Mouse (Mus musculus) monocyte, adult 5-6 weeks (primary cell): Measurements from ENCODE around the gene Cpne2. TPM values are rescaled to one million over a fixed set of nuclear protein-coding genes. Genes with fewer than 3 reads are reported as not detected.
A peak's percentile ranks its signal among the peaks of the same experiment; 100 is the strongest.

Source experiments
- ATAC-seq: fragments of 153-309, 156-312 bp; replicated peaks from 2 replicates; pipeline ENCODE4 v1.8.0; 2017; ENCODE audit warnings: mild to moderate bottlenecking; ENCODE audit not compliant: low TSS enrichment, insufficient number of reproducible peaks, severe bottlenecking, poor library complexity, low FRiP score
- total RNA-seq: library from RNA; stranded (forward); fragments of 200-1000, 200-491, 200-594 nt; gene quantifications from 3 replicates; pipeline ENCODE4 v1.2.3, GENCODE M21; 2017

Gene Cpne2
- total RNA-seq, 1 experiment from 2014 or later: 6.9 TPM

DNA sequence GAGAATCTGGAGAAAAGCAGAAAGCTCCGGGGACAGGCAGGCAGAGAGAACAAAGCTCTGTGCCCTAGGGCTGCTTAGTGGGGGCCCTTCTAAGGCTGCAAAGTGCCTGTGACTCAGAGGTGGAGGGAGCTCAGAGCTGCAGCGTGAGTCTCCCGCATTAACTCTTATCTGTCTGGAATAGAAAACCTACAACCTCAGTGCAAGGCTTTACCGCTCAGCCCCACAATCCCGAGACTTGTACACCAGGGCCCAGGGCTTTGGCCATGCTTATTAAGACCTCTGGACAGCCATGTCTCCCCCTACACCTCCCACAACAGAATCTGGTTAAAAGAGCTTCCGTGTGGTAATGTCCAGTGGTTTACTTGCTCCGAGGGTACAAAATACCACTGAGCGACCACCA lies 790 bp upstream of the Cpne2 start:
- ATAC-seq: no peak

DNA sequence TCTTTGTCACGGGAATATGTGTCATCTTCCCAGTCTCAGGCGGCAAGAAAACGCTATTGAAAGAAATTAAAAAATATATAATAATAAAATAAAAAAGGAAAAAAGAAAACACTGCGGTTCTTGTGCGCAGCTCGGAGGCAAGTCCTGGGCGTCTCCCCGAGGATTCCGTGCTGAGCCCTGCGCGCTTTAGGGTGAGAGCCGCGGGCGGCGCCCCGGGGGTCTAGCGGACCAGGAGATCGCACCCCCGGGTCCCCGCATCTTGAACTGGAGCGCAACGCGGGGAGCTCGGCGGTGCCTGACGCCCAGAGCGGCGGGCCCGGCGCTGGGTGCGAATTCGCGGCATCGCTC lies 291 bp upstream of the Cpne2 start:
- no peak for ATAC-seq

DNA sequence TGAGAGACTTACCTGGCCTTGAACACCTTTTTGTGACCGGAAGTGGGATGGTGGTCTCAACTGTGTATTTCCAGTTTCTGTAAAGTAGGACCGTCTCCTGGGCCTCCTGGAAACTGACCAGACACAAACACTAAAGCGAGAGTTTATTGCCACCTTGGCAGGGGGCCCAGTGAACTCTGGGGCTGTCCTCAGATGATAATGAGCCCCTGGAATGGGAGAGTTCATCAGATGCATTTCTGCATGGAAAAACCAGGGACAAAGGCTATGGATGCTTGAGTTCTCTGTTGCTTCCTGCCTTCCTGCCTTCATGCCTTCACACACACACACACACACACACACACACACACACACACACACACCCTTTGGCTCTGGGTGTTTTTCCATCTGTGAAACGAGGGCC lies 1.8 kb downstream of the Cpne2 start:
- no peak for ATAC-seq

DNA sequence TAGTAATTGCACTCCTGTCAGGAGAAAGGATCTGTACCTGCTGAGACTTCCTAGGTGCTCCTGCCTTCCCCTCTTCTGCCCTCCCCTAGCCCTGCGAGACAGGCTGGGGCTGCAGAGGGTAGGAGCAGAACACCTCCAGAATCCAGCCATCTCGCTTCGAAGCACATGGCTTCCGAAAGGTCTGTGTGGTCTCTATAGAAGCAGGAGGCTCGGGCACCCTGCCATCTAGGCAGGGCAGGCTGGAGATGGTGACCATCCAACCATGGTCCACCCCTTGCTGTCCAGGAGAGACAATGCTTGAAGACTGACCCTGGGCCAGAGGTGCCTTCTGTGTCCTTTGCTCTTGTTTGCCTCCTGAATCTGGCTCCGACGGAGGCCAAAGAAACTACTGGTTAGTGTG lies 2.8 kb downstream of the Cpne2 start:
- ATAC-seq: no peak

DNA sequence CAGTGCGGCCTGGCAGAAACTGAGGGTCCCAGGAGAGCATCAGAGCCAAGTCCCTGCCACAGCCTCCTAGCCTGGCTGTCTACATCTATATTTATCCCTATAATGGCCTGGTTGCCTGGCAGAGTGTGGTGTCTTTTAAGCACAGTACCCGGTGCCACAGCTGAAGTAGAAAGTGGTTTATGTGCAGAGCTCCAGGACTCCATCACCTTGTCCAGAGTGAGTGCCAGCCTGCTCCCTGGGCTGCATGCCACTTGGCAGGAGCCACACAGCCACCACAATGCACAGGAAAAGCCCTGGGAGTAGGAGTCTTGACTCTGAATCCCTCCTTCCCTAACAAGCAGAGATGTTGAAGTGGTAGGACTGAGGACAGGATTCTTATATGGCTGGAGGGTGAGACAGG lies 4.7 kb downstream of the Cpne2 start:
- no peak for ATAC-seq

DNA sequence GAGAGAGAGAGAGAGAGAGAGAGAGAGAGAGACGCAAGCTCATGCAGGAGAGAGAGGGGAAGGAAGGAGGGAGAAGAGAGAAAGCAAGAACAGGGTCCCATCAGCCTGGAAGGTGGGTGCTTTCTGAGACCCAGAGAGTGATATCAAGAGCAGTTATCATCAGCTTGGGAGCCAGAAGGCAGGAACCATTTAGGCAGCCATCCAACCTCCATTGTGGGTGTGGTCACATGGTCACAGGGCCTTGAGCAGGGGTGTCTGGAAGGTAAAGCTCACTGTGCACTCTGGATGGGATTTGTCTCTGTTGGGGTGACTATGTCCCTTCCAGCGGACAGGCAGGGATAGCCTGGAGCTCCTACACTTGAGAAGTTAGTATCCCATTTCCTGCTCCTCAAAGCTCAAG lies 7.2 kb downstream of the Cpne2 start:
- no peak for ATAC-seq

DNA sequence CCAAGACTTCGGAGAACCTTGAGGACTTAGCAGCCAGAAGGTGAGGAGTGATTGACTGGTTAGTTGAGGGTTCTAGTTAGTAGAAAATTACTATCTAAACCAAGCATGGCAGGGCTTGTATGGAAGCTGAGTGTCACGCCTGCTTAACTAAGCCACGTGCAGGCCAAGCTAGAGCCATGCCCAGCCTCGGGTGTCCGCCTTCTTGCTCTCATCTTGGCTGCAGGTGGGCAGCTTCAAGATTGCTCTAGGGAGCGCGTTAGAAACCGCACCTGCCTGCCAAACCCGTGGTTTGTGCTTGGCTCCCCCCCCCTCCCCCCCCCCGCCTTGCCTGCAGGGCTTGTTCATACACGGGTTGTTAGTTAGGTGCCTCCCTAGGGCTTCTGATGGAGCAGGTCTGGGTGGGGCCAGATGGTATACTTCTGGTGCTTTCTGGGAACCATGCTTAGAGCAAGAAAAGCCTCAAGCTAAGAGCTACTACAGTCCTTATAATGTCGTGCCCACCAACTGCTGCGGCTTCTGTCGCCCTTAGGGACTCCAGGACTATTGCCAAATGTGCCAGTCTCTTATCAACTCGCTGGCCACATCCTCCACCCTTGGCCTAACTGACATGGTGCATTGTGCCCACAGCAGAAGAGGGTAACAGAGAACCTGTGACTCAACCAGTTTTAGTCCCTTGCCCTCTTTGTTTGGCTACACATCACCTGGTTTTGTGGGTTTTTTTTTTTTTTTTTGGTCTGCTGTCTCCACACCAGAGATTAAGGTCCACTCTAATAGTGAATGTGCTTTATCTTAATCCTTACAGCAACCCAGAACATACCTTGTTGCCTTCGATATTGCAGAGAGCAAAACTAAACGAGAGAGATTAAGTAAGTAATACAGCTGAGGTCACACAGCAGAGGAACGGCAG lies 8.4 kb downstream of the Cpne2 start:
- peak; percentile 48; the same call in 1 of the 2 replicates for ATAC-seq

DNA sequence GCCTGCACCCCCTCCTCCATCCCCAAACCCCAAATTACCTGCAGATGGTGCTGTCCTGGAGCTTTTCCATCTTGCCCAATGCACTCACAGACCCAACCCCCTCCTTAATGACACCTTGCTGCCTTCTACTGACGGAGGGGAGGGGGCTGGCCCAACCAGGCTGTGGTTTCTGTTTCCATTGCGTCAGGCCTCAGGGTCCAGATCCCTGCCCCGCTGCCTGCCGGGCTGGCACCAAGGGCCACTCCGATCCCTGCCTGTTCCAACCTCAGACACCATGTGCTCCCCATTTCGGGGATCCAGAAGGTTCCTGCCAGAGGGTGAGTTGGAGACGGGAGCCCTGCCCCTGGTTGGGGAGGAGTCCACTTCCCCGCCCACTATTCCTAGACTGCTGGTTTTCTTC lies 11.2 kb downstream of the Cpne2 start:
- ATAC-seq: no peak

DNA sequence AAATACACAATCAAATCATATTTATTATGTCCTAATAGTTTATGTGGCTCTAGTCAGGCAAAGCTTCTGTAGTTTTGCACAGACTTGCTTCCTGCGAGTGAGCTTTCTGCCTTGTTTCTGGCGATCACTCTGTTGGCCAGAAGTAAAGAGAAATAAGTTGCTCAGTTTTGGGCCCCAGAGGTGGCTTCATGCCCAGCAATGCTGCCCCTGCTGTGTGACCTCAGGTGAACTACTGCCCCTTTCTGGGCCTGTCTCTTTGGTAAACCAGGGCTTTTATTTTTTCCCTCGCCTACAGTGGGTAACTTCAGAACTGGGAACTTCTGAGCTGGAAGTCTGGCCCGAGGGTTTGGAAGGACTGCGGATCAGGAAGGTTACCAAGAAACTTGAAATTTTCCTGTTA lies 16.3 kb downstream of the Cpne2 start:
- no peak for ATAC-seq

DNA sequence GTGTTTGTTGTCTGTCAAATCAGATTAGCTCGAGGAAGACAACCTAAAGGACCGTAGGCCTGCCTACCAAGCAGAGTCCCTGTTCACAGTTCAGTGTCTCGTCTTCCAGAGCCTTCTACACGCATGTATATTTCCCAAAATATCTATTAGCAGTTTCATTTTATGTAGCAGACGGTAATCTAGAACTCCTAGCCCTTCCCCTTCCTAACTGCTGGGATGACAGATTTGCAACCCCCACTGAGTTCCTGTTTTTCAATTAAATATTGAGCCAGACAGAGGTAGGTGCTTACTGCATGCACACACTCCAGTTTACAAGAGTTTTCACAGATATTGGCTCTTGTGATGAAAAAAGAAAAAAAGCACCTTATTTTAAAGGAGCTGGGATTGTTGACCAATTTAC lies 16.7 kb downstream of the Cpne2 start:
- ATAC-seq: no peak

DNA sequence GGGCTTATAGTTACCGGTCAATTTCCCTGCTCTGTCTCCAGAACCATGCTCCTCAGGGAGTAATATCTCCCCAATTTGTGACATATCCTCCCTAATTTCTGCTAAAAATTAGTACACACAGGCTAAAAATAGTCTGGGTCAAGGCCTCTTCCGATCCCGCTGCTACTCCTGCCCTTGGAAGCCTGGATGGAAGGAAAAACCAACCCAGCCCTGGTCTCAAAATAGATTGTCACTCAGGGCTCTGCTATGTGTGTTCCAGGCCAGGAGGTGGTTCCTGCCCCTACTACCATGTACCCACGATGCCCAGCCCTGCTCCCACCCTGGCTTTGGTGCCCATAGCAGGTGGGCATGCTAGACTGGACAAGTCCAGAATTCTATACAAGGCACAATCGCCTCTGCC lies 17.2 kb downstream of the Cpne2 start:
- no peak for ATAC-seq

DNA sequence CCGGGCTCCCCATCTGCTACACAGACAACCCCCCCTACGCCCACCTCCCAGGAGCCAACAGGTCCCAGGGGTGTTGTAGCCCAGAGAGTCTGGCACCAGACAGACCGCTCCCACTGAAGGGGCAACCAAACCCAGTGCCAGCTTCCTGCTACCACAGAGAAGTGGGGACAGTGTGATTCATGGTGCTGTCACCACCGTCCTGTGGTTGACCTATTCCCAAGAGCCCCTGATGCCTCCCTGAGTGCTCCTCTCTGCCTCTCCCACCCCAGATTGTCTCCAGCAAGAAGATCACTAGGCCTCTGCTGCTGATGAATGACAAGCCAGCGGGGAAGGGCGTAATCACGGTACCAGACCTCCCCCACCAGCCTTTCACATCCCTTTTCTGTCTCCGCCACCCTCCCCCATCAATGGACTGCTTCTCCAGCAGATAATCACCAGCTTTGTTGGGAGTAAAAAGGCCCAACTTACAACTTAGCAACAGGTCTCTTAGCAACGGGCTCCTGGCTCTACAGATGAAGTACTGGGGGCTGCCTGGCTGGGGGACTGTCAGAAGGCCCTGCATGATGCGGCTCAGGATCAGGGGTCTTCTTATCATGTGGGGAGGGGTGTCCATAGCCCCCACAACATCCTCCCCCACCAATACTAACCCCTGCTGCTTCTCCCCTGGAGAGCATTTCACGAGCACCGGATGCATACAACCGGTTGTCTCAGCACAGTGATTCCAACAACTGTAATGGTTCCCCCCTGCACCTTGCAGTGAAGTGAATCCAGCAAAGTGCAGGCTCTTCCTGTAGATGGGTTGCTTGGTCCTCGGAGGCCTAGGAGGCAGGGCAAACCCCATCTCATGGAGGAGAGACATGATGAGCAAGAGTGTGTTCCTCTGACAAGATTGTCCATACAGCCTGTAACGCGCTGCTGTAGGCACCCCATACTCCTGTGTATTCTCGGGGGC lies 19.0 kb downstream of the Cpne2 start:
- ATAC-seq: peak; percentile 54; the same call in 1 of the 2 replicates

DNA sequence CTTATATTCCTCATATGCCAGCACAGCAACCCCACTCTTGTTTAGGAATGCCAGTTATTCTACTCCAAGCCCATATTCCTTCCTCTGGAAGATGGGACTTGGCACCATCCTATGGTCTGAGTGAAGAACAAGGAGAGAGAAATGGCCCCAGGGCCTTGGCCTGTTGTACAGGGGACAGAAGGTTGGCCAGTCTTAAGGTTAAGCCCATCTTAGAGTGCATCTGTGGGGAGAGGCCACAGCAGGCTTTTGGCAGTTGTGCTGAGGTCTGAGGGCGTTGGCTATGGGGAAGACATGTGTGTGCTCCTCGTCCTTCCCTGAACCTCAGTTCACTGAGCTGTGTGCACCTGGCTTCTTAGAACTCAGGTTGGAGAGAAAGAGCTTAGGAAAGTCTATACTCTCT lies 19.9 kb downstream of the Cpne2 start:
- ATAC-seq: no peak

DNA sequence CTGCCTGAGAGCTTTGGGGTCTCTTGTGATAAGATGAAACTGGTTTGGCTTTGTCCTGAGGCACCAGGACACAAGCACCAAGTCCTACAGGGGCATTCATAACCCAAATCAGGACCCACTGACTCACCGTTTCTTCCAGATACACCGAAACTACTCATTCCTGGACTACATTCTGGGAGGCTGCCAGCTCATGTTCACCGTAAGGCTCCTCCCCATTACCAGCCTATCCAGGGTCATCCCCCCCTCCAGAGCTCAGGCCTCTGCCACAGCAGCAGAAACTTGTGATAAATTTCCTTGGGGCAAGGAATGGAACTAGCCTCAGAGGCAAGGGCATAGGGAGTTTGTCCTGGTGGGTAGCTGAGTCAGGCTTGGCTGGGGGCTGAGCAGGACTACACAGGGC lies 24.5 kb downstream of the Cpne2 start:
- ATAC-seq: no peak

DNA sequence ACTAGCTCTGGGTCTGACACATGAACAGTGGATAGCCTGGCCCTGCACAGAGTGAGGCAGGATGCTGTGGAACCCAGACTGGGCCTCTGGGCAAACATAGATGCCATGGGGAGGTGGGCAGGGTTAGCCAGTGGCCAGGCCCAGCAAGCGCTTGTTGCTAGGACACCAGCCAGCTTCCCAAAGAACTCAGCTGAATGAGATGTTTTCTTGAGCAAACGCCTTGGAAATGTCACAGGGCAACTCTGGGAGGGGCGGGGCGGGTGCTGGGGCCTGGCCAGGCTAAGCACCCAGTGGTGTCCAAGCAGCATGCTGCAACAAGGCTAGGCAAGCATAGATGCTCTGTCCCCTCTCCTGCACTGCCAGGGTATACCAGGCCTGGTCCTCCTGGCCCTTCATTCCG lies 28.5 kb downstream of the Cpne2 start:
- ATAC-seq: no peak

DNA sequence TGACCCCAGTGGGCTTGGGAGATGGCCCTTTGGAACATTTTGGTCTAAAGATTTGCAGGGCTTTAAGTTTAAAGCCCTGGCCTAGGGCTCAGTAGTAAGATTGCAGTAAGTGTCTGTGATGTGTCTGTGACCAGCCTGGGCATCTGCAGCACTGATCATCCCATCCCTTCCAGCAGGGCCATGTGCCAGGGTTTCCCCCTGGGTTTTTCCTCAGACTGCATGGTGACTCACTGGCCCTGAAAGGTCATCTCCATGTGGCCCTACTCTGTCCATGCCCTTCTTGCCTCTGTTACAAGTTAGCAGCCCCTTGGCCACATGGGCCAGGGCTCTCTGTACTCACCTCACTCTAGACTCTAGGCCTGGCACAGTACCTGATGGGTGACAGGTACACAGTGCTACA lies 31.6 kb downstream of the Cpne2 start:
- no peak for ATAC-seq

DNA sequence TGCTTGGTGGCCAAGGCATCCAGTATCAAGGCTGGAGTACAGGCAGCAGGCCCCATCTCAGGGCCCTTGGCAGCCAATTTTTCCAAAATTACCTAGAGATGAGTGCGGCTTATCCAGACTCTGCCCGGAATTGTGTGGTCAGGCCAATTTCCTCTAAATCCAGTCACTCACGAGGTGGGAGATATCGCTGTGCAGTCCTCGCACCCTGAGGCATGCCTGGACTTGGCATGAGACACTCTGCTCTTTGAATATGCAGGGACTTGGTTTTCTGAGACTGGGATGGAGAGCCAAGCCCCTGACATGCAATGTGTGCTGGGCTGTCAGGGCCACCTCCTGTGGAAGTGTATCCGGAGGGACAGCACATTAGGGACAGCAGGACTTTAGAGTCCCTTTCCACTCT lies 33.2 kb downstream of the Cpne2 start:
- no peak for ATAC-seq

DNA sequence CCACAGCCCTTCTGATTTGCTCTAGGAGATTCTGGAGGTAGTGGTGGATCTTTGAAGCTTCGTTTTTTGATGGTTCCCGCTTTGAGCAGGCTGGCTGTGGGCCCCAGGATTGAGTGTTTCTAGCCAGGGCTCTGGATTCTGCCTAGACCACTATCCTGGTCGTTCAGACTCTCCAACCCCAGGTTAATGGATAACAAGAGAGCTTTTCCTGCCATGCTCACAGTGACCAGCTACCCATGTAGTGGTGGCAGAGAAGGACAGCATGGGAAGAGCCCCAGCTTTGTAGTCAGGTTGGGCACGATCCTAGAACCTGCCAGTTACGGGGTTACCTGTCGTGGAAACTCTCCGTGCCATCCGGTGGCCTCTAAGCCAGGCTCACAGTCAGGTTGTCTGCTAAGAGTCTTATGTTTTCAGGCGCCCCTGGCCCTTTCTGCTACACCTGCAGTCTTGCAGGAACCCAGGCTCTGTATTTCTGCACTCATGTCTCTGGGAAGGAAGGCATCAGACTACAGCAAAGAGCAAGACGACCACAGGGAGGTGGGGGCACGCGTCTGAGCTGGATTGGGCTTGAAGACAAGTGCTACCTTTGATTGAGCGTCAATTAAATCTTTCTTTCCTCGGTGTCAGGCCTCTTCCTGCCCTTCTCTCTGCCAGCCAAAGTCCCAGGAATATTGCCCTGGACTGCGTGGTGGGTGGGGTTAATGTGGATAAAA lies 33.8 kb downstream of the Cpne2 start:
- ATAC-seq: no peak

DNA sequence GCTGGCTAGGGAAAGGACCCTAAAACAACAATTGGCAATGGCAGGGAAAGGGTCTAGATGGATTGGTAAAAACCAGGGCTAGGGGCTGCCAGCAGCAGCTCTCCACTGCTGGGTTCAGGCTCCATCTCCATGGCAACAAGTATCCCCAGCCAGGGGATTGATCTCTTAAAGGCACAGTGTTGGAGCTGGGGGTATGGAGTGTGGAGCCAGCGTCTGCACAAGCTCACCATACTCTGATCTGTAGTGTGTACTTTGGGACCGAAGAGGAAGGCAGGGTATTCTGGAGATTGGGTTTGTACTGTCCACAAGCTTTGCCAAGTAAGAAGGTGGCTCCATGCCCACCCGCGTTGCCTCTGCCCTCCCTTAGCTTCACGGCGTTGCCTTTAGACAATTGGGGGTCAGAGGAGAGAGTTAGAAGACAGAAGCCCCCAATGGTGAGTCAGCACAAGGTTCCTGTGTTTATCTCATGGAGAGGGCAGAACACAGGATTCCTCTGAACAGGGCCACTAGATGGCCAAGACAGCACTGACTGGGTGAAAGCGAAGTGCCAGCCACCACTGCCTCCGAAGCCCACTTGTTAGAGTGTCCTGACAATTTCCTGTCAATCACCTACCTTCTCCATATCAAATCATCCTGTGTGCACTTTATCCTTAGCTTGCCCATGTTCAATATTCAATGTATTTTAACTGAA lies 34.5 kb downstream of the Cpne2 start:
- no peak for ATAC-seq
